Mouse (Mus musculus) megakaryocyte, embryonic 14.5 days (primary cell): ENCODE measurements around the gene Ogfr.

ENCODE experiments used
- FLI1 ChIP-seq: IDR thresholded peaks from 2 replicates; pipeline ENCODE4 v1.6.1; 2012; ENCODE audit warnings: low read length, inconsistent platforms, mixed read lengths
- GATA1 ChIP-seq: IDR thresholded peaks from 3 replicates; pipeline ENCODE4 v1.6.1; 2012; ENCODE audit warnings: mixed read lengths, low read length, inconsistent platforms, borderline replicate concordance

DNA sequence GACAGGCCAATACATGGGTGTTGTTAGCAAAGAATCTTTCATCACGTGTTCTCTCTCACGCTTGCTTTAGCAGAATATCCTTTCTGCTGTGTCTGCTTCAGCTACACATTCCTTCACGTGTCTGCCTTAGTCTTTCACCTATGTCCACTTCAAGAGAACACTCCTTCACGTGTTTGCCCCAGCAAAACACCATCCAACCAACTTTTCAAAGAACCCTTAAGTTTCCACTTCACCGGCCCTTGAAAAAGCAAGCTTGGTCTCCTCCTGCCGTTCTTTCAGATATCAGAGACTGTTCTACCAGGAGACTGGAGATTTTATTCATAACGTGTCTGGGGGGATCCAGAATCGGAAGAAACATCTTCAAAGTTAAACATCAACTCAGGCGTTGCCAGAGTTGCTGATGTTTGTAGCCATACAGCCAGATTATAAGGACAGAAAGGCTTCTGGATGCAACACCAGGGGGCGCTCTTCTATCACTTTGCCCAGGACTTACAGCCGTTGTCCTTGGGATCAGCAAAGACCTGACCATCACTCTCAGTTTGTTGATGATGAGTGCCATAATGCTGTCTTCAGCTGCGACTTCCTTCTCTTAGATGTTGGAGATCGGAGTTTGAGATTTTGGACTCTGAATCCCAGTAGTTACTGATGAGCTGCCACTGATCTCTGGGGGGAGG, 22.7 kb upstream of the Ogfr start:
- no peak for TF ChIP-seq FLI1
- TF ChIP-seq GATA1 = no peak
